Mouse (Mus musculus) bone marrow macrophage, adult 2 months (primary cell): ENCODE measurements around the gene Hnrnpa0.

Experiments
- CTCF ChIP-seq: IDR thresholded peaks from 2 replicates; pipeline ENCODE4 v1.5.1; 2012; ENCODE audit warnings: low read depth, mild to moderate bottlenecking, low read length, moderate library complexity
- POLR2A ChIP-seq: IDR thresholded peaks from 2 replicates; pipeline ENCODE4 v1.6.1; 2012; ENCODE audit warnings: mild to moderate bottlenecking, low read depth, low read length, borderline replicate concordance

DNA sequence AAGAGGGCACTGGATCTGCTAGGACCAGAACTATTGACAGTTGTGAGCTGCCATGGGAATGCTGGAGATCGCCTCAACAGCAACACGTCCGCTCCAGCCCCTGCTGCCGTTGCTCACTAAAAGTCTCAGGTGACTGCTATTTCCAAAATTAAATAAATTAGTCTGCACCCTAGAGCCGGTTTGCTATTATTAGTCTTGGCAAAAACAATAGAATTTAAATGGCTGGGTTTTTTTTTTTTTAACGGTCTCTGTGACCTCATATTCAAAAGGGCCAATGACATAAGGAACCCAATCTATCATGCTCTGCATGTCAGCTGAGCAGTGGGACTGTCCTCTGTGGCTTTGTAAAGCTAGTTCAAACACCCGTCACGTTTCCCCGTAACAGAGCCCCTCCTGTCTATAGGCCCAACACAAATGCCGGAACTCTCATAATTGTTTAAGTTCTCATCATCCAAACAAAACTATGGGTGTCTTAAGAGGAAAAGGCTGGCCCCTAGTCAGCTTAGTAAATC is 5.5 kb downstream of the Hnrnpa0 start:
- TF ChIP-seq POLR2A = no peak
- TF ChIP-seq CTCF = no peak
